ENCODE assay signal across 22 mouse cellular contexts in genomic region chr9:78439426-78439825, GRCm38 (mm10). TPM values are rescaled to one million over a fixed set of nuclear protein-coding genes. Genes with fewer than 3 reads are reported as not detected.
A peak's percentile ranks its signal among the peaks of the same experiment; 100 is the strongest.
DNase-seq lines count a peak whose midpoint lies in the region; ATAC-seq and TF ChIP-seq lines count a peak whose summit lies in the region.
"Had no signal": no experiment of that assay in that cellular context is flagged by ENCODE, and none has a peak within 500 bp of the region (broad histone marks: within the 10 kb centered on the region; RNA-seq: fewer than 3 reads in every experiment).

No protein-coding gene starts in this region.

- H3K4me1 ChIP-seq in kidney, embryonic 15.5 days, result peaks cover 20% of the 10 kb centered on the region
- no peaks in the 10 kb centered on the region for H3K4me1 ChIP-seq in lung, embryonic 14.5 days (ENCODE audit: insufficient read depth)
- no peaks in the 10 kb centered on the region for H3K4me1 ChIP-seq in stomach, postnatal 0 days (replicated peaks; ENCODE audit: control insufficient read depth, insufficient read depth)

- peak; percentile 4; the same call in 1 of the 2 replicates for TF ChIP-seq CTCF in lung, embryonic 14.5 days (IDR thresholded peaks at IDR 0.05; ENCODE audit: low read depth)
- TF ChIP-seq CTCF in stomach, postnatal 0 days (IDR thresholded peaks at IDR 0.05; ENCODE audit: low read depth), result peak; percentile 34

- no peaks in the 10 kb centered on the region for H3K36me3 ChIP-seq in kidney, embryonic 15.5 days
- H3K36me3 ChIP-seq in lung, embryonic 14.5 days (ENCODE audit: insufficient read depth), result no peaks in the 10 kb centered on the region
- no peaks in the 10 kb centered on the region for H3K36me3 ChIP-seq in stomach, postnatal 0 days (ENCODE audit: control insufficient read depth, insufficient read depth, low read length)
- H3K36me3 ChIP-seq: embryonic facial prominence, embryonic 13.5 days; forebrain, embryonic 12.5 days; heart, embryonic 15.5 days; hindbrain, embryonic 13.5 days had no signal

- no peak for ATAC-seq in kidney, embryonic 15.5 days (replicated peaks; ENCODE audit: low FRiP score)
- ATAC-seq in lung, embryonic 14.5 days (ENCODE audit: insufficient read depth), result no peak
- ATAC-seq in stomach, postnatal 0 days (ENCODE audit: low FRiP score, low TSS enrichment), result no peak
- ATAC-seq: forebrain, embryonic 16.5 days had no signal

- H3K27me3 ChIP-seq in kidney, embryonic 15.5 days, result peaks cover 53% of the 10 kb centered on the region
- peaks cover 46% of the 10 kb centered on the region for H3K27me3 ChIP-seq in lung, embryonic 14.5 days (ENCODE audit: insufficient read depth, low read length)
- H3K27me3 ChIP-seq in stomach, postnatal 0 days (ENCODE audit: control insufficient read depth, insufficient read depth, low read length), result no peaks in the 10 kb centered on the region

- H3K27ac ChIP-seq in kidney, embryonic 15.5 days, result no peak overlapping the region
- no peak overlapping the region for H3K27ac ChIP-seq in lung, embryonic 14.5 days (ENCODE audit: low read depth)
- H3K27ac ChIP-seq in stomach, postnatal 0 days (replicated peaks), result no peak overlapping the region
- H3K27ac ChIP-seq: embryonic facial prominence, embryonic 13.5 days; forebrain, embryonic 12.5 days; heart, adult 2 months; heart, embryonic 15.5 days; hindbrain, embryonic 13.5 days had no signal

- no peak overlapping the region for H3K4me2 ChIP-seq in kidney, embryonic 15.5 days
- H3K4me2 ChIP-seq in lung, embryonic 14.5 days, result no peak overlapping the region
- H3K4me2 ChIP-seq in stomach, postnatal 0 days (replicated peaks; ENCODE audit: low read depth), result no peak overlapping the region
- H3K4me2 ChIP-seq: embryonic facial prominence, embryonic 13.5 days; forebrain, embryonic 12.5 days; heart, embryonic 11.5 days; heart, embryonic 15.5 days; hindbrain, embryonic 13.5 days had no signal

- DNase-seq in kidney, adult 9 months, result peak; percentile 10
- no peak for DNase-seq in lung, embryonic 14.5 days
- no peak for DNase-seq in lung, adult 18-20 months
- DNase-seq in 3T3-L1 (ENCODE audit: low read depth, low spot score), result peak; percentile 14
- DNase-seq in stomach, postnatal 0 days (ENCODE audit: low spot score), result no peak
- no peak for DNase-seq in urinary bladder, adult 18-20 months (ENCODE audit: low spot score in 2 of 2)
- DNase-seq: adrenal gland, adult 2 months; adrenal gland, postnatal 25 days; cerebellum, adult 18-20 months; cerebellum, adult 9-11 months; cerebellum, postnatal 36 days; gastrocnemius, postnatal 10 days; heart, adult 2 months; heart, postnatal 14 days had no signal

- WGBS in kidney, embryonic 15.5 days, result 70% methylated on average over 5 of the region's 5 CpGs
- WGBS in lung, embryonic 14.5 days, result 62% methylated on average over 5 of the region's 5 CpGs
- WGBS in stomach, postnatal 0 days, result 68% methylated on average over 5 of the region's 5 CpGs

- no peak overlapping the region for H3K9ac ChIP-seq in kidney, embryonic 15.5 days
- no peak overlapping the region for H3K9ac ChIP-seq in lung, embryonic 14.5 days
- H3K9ac ChIP-seq in stomach, postnatal 0 days (ENCODE audit: low read length), result no peak overlapping the region
- H3K9ac ChIP-seq: embryonic facial prominence, embryonic 13.5 days; forebrain, embryonic 12.5 days; heart, embryonic 15.5 days; hindbrain, embryonic 13.5 days had no signal

- no peaks in the 10 kb centered on the region for H3K9me3 ChIP-seq in kidney, embryonic 15.5 days (replicated peaks)
- no peaks in the 10 kb centered on the region for H3K9me3 ChIP-seq in lung, embryonic 14.5 days (ENCODE audit: low read depth, low read length)
- no peaks in the 10 kb centered on the region for H3K9me3 ChIP-seq in stomach, postnatal 0 days (ENCODE audit: control insufficient read depth, low read length)
- H3K9me3 ChIP-seq: embryonic facial prominence, embryonic 13.5 days; forebrain, embryonic 12.5 days; heart, embryonic 15.5 days; hindbrain, embryonic 13.5 days had no signal

- TF ChIP-seq EP300 in stomach, postnatal 0 days (optimal IDR thresholded peaks at IDR 0.05), result no peak

- H3K4me3 ChIP-seq in kidney, embryonic 15.5 days (replicated peaks), result no peak overlapping the region
- H3K4me3 ChIP-seq in lung, embryonic 14.5 days (ENCODE audit: low read depth, low read length), result no peak overlapping the region
- no peak overlapping the region for H3K4me3 ChIP-seq in stomach, postnatal 0 days (ENCODE audit: low read depth, low read length)
- H3K4me3 ChIP-seq: embryonic facial prominence, embryonic 13.5 days; forebrain, embryonic 12.5 days; heart, adult 2 months; heart, embryonic 15.5 days; hindbrain, embryonic 13.5 days had no signal

RNA-seq across cellular contexts. Expression of gene Cgas, which starts 3.6 kb away (rescaled TPM):
- 2.1 and 2.8 TPM in 2 replicates for polyA plus RNA-seq in kidney, embryonic 15.5 days (2015; fragmentation: Nextera tagmentation; extraction: Ambion mirVana)
- 3.1 and 3.4 TPM in 2 replicates for polyA plus RNA-seq in lung, embryonic 14.5 days (2014; fragmentation: Nextera tagmentation; extraction: Ambion mirVana)
- polyA plus RNA-seq in stomach, postnatal 0 days (2015; fragmentation: Nextera tagmentation; extraction: Ambion mirVana), result 1.4 and 1.6 TPM in 2 replicates

RNA-seq across cellular contexts. Expression of gene Mto1, which starts 8.6 kb away (rescaled TPM):
- polyA plus RNA-seq in kidney, embryonic 15.5 days (2015; fragmentation: Nextera tagmentation; extraction: Ambion mirVana), result 26.7 and 27.9 TPM in 2 replicates
- polyA plus RNA-seq in lung, embryonic 14.5 days (2014; fragmentation: Nextera tagmentation; extraction: Ambion mirVana), result 25.0 and 26.8 TPM in 2 replicates
- polyA plus RNA-seq in stomach, postnatal 0 days (2015; fragmentation: Nextera tagmentation; extraction: Ambion mirVana), result 11.7 and 12.1 TPM in 2 replicates

RNA-seq across cellular contexts. Expression of gene Gm17324, which starts 9.2 kb away (rescaled TPM):
- 0.55 and 1.4 TPM in 2 replicates for polyA plus RNA-seq in kidney, embryonic 15.5 days (2015; fragmentation: Nextera tagmentation; extraction: Ambion mirVana)
- polyA plus RNA-seq in lung, embryonic 14.5 days (2014; fragmentation: Nextera tagmentation; extraction: Ambion mirVana), result 0.38 and 1.0 TPM in 2 replicates
- 0.72 and 1.1 TPM in 2 replicates for polyA plus RNA-seq in stomach, postnatal 0 days (2015; fragmentation: Nextera tagmentation; extraction: Ambion mirVana)
- polyA plus RNA-seq: heart, adult 2 months had no signal

RNA-seq across cellular contexts. Expression of gene Ddx43, which starts 43.8 kb away (rescaled TPM):
- polyA plus RNA-seq in kidney, embryonic 15.5 days (2015; fragmentation: Nextera tagmentation; extraction: Ambion mirVana), result 0.22 and 0.31 TPM in 2 replicates
- 0.14 and 0.18 TPM in 2 replicates for polyA plus RNA-seq in lung, embryonic 14.5 days (2014; fragmentation: Nextera tagmentation; extraction: Ambion mirVana)
- polyA plus RNA-seq in stomach, postnatal 0 days (2015; fragmentation: Nextera tagmentation; extraction: Ambion mirVana), result 0.08 and 0.12 TPM in 2 replicates
- polyA plus RNA-seq: gonadal fat pad, adult 2 months; heart, adult 2 months; heart, embryonic 11.5 days had no signal

RNA-seq across cellular contexts. Expression of gene Eef1a1, which starts 49.5 kb away (rescaled TPM):
- 4,779 and 4,974 TPM in 2 replicates for polyA plus RNA-seq in kidney, embryonic 15.5 days (2015; fragmentation: Nextera tagmentation; extraction: Ambion mirVana)
- 5,431 and 5,487 TPM in 2 replicates for polyA plus RNA-seq in lung, embryonic 14.5 days (2014; fragmentation: Nextera tagmentation; extraction: Ambion mirVana)
- 2,673 and 2,818 TPM in 2 replicates for polyA plus RNA-seq in stomach, postnatal 0 days (2015; fragmentation: Nextera tagmentation; extraction: Ambion mirVana)

Comparison
In these comparisons a context has a peak if more than half of its experiments do, and no peak if none do; other contexts are left out.
1. DNase-seq: peak in kidney, adult 9 months (single experiment) and 3T3-L1 (single experiment); none in lung, embryonic 14.5 days (single experiment), lung, adult 18-20 months (0 of 2), stomach, postnatal 0 days (single experiment) and urinary bladder, adult 18-20 months (0 of 2).